Mouse (Mus musculus) liver, embryonic 16.5 days (tissue): Measurements from ENCODE around the gene Prkar2a. TPM values are rescaled to one million over a fixed set of nuclear protein-coding genes. Genes with fewer than 3 reads are reported as not detected.

Source experiments
- ATAC-seq: fragments of 200-750 bp; cut with Nextera tagmentation; 2 replicates; pipeline ENCODE4 v1.8.0; 2017; ENCODE audit warnings: low read depth, mild to moderate bottlenecking, moderate number of reproducible peaks, moderate library complexity
- H3K27ac ChIP-seq: fragments of 300-500 bp; sonication (generic); 2 replicates; pipeline ENCODE4 v1.5.1; 2014; ENCODE audit warnings: mild to moderate bottlenecking, low read length
- H3K27me3 ChIP-seq: fragments of 300-500 bp; sonication (generic); 2 replicates; pipeline ENCODE4 v1.6.1; 2014; ENCODE audit warnings: low read depth, low read length, mixed read lengths; ENCODE audit not compliant: control insufficient read depth, insufficient read depth
- H3K36me3 ChIP-seq: fragments of 300-500 bp; sonication (generic); 2 replicates; pipeline ENCODE4 v1.6.1; 2014; ENCODE audit warnings: mild to moderate bottlenecking; ENCODE audit not compliant: control insufficient read depth, insufficient read depth
- H3K4me1 ChIP-seq: fragments of 300-500 bp; sonication (generic); 2 replicates; pipeline ENCODE4 v1.6.1; 2014; ENCODE audit warnings: low read depth, low read length, mixed read lengths; ENCODE audit not compliant: control insufficient read depth
- H3K4me2 ChIP-seq: fragments of 300-500 bp; sonication (generic); 2 replicates; pipeline ENCODE4 v1.6.1; 2014; ENCODE audit warnings: low read depth, low read length, mixed read lengths
- H3K4me3 ChIP-seq: fragments of 300-500 bp; sonication (generic); 2 replicates; pipeline ENCODE4 v1.5.1; 2014; ENCODE audit warnings: low read depth, mild to moderate bottlenecking, low read length
- H3K9ac ChIP-seq: fragments of 300-500 bp; sonication (generic); 2 replicates; pipeline ENCODE4 v1.6.1; 2014; ENCODE audit warnings: low read depth, low read length
- H3K9me3 ChIP-seq: fragments of 300-500 bp; sonication (generic); replicated peaks from 2 replicates; pipeline ENCODE4 v1.6.1; 2016; ENCODE audit warnings: low read length; ENCODE audit not compliant: control insufficient read depth
- WGBS: fragments of 180-500 bp; shearing (Covaris S2); extraction: QIAGEN DNeasy Blood & Tissue Kit; methylation state at CpG from one replicate; pipeline ENCODE4 v1.1.7; 2014; ENCODE audit not compliant: insufficient replicate concordance; 5-methylcytosine and 5-hydroxymethylcytosine counted together
- polyA plus RNA-seq: library from polyadenylated mRNA; unstranded; fragments of >200 nt; fragmentation: Nextera tagmentation; extraction: Ambion mirVana; gene quantifications from 2 replicates; pipeline ENCODE4 v1.2.1, GENCODE M21; 2015

The Prkar2a gene
- polyA plus RNA-seq, 1 experiment from 2014 or later: 8.8 TPM

- H3K9ac ChIP-seq: no peak overlapping the region
- ATAC-seq: no peak
- WGBS: 76% methylated on average over 7 of the region's 7 CpGs
Observed at GRCm38 (mm10) chr9:108704591-108704990, 15.5 kb downstream of the Prkar2a start.

GRCm38 (mm10) chr9:108707212-108707611, 18.1 kb downstream of the Prkar2a start:
- Histone ChIP-seq H3K9ac (no peak overlapping the region), H3K9me3 (no peaks in the 10 kb centered on the region), H3K27me3 (no peaks in the 10 kb centered on the region), H3K4me1 (peaks cover 4% of the 10 kb centered on the region), H3K36me3 (no peaks in the 10 kb centered on the region), H3K4me3 (no peak overlapping the region), H3K4me2 (no peak overlapping the region), H3K27ac (no peak overlapping the region)
- ATAC-seq: no peak
- WGBS: 68% methylated on average over 2 of the region's 2 CpGs

More at GRCm38 (mm10) chr9:108704591-108704990, 15.5 kb downstream of the Prkar2a start:
- Histone ChIP-seq H3K36me3 (no peaks in the 10 kb centered on the region), H3K27ac (no peak overlapping the region), H3K4me2 (no peak overlapping the region), H3K9me3 (no peaks in the 10 kb centered on the region), H3K27me3 (no peaks in the 10 kb centered on the region), H3K4me3 (no peak overlapping the region), H3K4me1 (peaks cover 4% of the 10 kb centered on the region)

- no peak for ATAC-seq
- H3K27ac ChIP-seq: no peak overlapping the region
- no peak overlapping the region for H3K4me3 ChIP-seq
- WGBS: 75% methylated on average over 8 of the region's 8 CpGs
- H3K36me3 ChIP-seq: no peaks in the 10 kb centered on the region
- peaks cover 2% of the 10 kb centered on the region; the same call in 1 of the 2 replicates for H3K4me1 ChIP-seq
- no peak overlapping the region for H3K4me2 ChIP-seq
- no peak overlapping the region for H3K9ac ChIP-seq
- no peaks in the 10 kb centered on the region for H3K9me3 ChIP-seq
- H3K27me3 ChIP-seq: no peaks in the 10 kb centered on the region
Observed at GRCm38 (mm10) chr9:108708833-108709232, 19.7 kb downstream of the Prkar2a start.

- H3K4me2 ChIP-seq: no peak overlapping the region
- H3K27me3 ChIP-seq: no peaks in the 10 kb centered on the region
- no peak for ATAC-seq
- no peaks in the 10 kb centered on the region for H3K4me1 ChIP-seq
- WGBS: 70% methylated on average over 7 of the region's 7 CpGs
- H3K36me3 ChIP-seq: no peaks in the 10 kb centered on the region
- no peaks in the 10 kb centered on the region for H3K9me3 ChIP-seq
- H3K4me3 ChIP-seq: no peak overlapping the region
- no peak overlapping the region for H3K27ac ChIP-seq
- H3K9ac ChIP-seq: no peak overlapping the region
Observed at GRCm38 (mm10) chr9:108710767-108711166, 21.7 kb downstream of the Prkar2a start.

- no peak; the same call in 1 of the 2 replicates for ATAC-seq
- no peaks in the 10 kb centered on the region for H3K36me3 ChIP-seq
Observed at GRCm38 (mm10) chr9:108716199-108716598, 27.1 kb downstream of the Prkar2a start.

GRCm38 (mm10) chr9:108723751-108724150, 34.6 kb downstream of the Prkar2a start:
- H3K27me3 ChIP-seq: no peaks in the 10 kb centered on the region
- WGBS: 63% methylated on average over 2 of the region's 2 CpGs
- H3K9ac ChIP-seq: no peak overlapping the region
- H3K36me3 ChIP-seq: 0 out of 2 replicates have a peak, but pooled peaks cover 2% of the 10 kb centered on the region
- H3K9me3 ChIP-seq: no peaks in the 10 kb centered on the region
- no peak overlapping the region for H3K4me2 ChIP-seq
- H3K27ac ChIP-seq: no peak overlapping the region
- no peak for ATAC-seq
- H3K4me3 ChIP-seq: no peak overlapping the region
- no peaks in the 10 kb centered on the region for H3K4me1 ChIP-seq

More at GRCm38 (mm10) chr9:108716199-108716598, 27.1 kb downstream of the Prkar2a start:
- no peak overlapping the region for H3K4me3 ChIP-seq
- H3K4me1 ChIP-seq: no peaks in the 10 kb centered on the region; the same call in 1 of the 2 replicates
- no peak overlapping the region for H3K9ac ChIP-seq
- no peaks in the 10 kb centered on the region for H3K9me3 ChIP-seq
- no peak overlapping the region for H3K27ac ChIP-seq
- H3K27me3 ChIP-seq: no peaks in the 10 kb centered on the region
- WGBS: 66% methylated on average over 4 of the region's 4 CpGs
- no peak overlapping the region for H3K4me2 ChIP-seq

- WGBS: 78% methylated on average over 5 of the region's 5 CpGs
- no peaks in the 10 kb centered on the region for H3K27me3 ChIP-seq
- H3K4me2 ChIP-seq: no peak overlapping the region
- H3K36me3 ChIP-seq: 0 out of 2 replicates have a peak, but pooled peaks cover 2% of the 10 kb centered on the region
- no peak overlapping the region for H3K4me3 ChIP-seq
- no peak overlapping the region for H3K27ac ChIP-seq
- H3K9me3 ChIP-seq: no peaks in the 10 kb centered on the region
- ATAC-seq: no peak
- no peak overlapping the region for H3K9ac ChIP-seq
- H3K4me1 ChIP-seq: no peaks in the 10 kb centered on the region
Observed at GRCm38 (mm10) chr9:108726116-108726515, 37.0 kb downstream of the Prkar2a start.

- no peak overlapping the region for H3K9ac ChIP-seq
- H3K4me1 ChIP-seq: no peaks in the 10 kb centered on the region
- no peaks in the 10 kb centered on the region for H3K27me3 ChIP-seq
- no peak overlapping the region for H3K4me2 ChIP-seq
- H3K9me3 ChIP-seq: no peaks in the 10 kb centered on the region
- no peak overlapping the region for H3K4me3 ChIP-seq
- ATAC-seq: no peak
- 0 out of 2 replicates have a peak, but pooled peaks cover 2% of the 10 kb centered on the region for H3K36me3 ChIP-seq
- H3K27ac ChIP-seq: no peak overlapping the region
Observed at GRCm38 (mm10) chr9:108729050-108729449, 39.9 kb downstream of the Prkar2a start.

GRCm38 (mm10) chr9:108732462-108732861, 43.3 kb downstream of the Prkar2a start:
- Histone ChIP-seq H3K9me3 (no peaks in the 10 kb centered on the region), H3K36me3 (0 out of 2 replicates have a peak, but pooled peaks cover 2% of the 10 kb centered on the region), H3K9ac (no peak overlapping the region), H3K27ac (no peak overlapping the region), H3K4me1 (no peaks in the 10 kb centered on the region), H3K27me3 (no peaks in the 10 kb centered on the region), H3K4me3 (no peak overlapping the region), H3K4me2 (no peak overlapping the region)
- no peak for ATAC-seq
